In the genomic region with DNA sequence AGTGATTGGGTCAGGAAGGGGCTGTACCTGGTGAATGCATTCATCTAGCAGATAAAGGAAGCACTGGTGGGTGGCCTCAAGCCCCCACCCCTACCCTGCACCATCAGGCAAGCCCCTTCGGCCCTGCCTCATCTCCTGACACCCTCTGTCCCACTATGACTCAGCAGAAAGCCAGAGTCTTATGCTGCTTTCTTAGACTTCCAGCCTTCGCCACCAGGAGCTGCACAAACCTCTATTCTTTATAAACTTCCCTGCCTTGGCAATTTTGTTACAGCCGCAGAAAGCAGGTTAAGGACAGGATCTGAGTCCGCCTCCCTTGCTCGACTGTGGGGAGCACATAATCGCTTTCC, we compare ENCODE assay signal across 12 mouse cellular contexts. TPM values are rescaled to one million over a fixed set of nuclear protein-coding genes. Genes with fewer than 3 reads are reported as not detected.
DNase-seq lines count a peak whose midpoint lies in the region; ATAC-seq and TF ChIP-seq lines count a peak whose summit lies in the region.
"Had no signal": no experiment of that assay in that cellular context is flagged by ENCODE, and none has a peak within 500 bp of the region (broad histone marks: within the 10 kb centered on the region; RNA-seq: fewer than 3 reads in every experiment).

No protein-coding gene starts in this region.

- no peak overlapping the region for H3K4me2 ChIP-seq in heart, embryonic 16.5 days (ENCODE audit: low read depth, low read length)
- H3K4me2 ChIP-seq: midbrain, embryonic 12.5 days had no signal

- no peak for TF ChIP-seq EP300 in MEL (IDR thresholded peaks at IDR 0.05; ENCODE audit: low read depth in 1 of 2, low read length in 2 of 2)

- no peaks in the 10 kb centered on the region for H3K9me3 ChIP-seq in heart, embryonic 16.5 days (replicated peaks; ENCODE audit: control insufficient read depth, low read length)
- no peaks in the 10 kb centered on the region for H3K9me3 ChIP-seq in MEL (replicated peaks; ENCODE audit: insufficient read depth, low read length)
- H3K9me3 ChIP-seq: midbrain, embryonic 12.5 days had no signal

- no peak overlapping the region for H3K9ac ChIP-seq in heart, embryonic 16.5 days (ENCODE audit: low read length)
- peak overlapping the region; percentile 24; the same call in 1 of the 2 replicates for H3K9ac ChIP-seq in MEL (ENCODE audit: control insufficient read depth, low read depth, low read length, poor library complexity, severe bottlenecking)
- H3K9ac ChIP-seq: midbrain, embryonic 12.5 days had no signal

- no peak for TF ChIP-seq CTCF in MEL (IDR thresholded peaks at IDR 0.05 in 2 of 3, conservative IDR thresholded peaks at IDR 0.05 in 1 of 3; ENCODE audit: control insufficient read depth in 1 of 3, insufficient read depth in 1 of 3, low read depth in 2 of 3, low read length in 3 of 3, poor library complexity in 1 of 3, severe bottlenecking in 1 of 3)

- no peak overlapping the region for H3K4me3 ChIP-seq in heart, embryonic 16.5 days (ENCODE audit: low read length)
- H3K4me3 ChIP-seq in MEL (ENCODE audit: control insufficient read depth in 1 of 2, insufficient read depth in 1 of 2, low read depth in 2 of 2, low read length in 2 of 2), result no peak overlapping the region
- H3K4me3 ChIP-seq: midbrain, embryonic 12.5 days had no signal

- H3K4me1 ChIP-seq in heart, embryonic 16.5 days (ENCODE audit: control insufficient read depth, insufficient read depth, low read length), result peaks cover 21% of the 10 kb centered on the region
- peaks cover 3 to 24% of the 10 kb centered on the region in 2 experiments; a peak in 2 of 4 replicates for H3K4me1 ChIP-seq in MEL (ENCODE audit: control insufficient read depth in 1 of 2, insufficient read depth in 2 of 2, low read length in 2 of 2)

- ATAC-seq in heart, embryonic 16.5 days (replicated peaks; ENCODE audit: extremely low read depth, insufficient read depth, low FRiP score), result no peak
- ATAC-seq: forebrain, embryonic 16.5 days; intestine, embryonic 16.5 days had no signal

- TF ChIP-seq RAD21 in MEL (IDR thresholded peaks at IDR 0.05; ENCODE audit: low read depth, low read length), result no peak

- H3K27me3 ChIP-seq in heart, embryonic 16.5 days (ENCODE audit: control insufficient read depth, insufficient read depth, low read length), result no peaks in the 10 kb centered on the region
- H3K27me3 ChIP-seq in MEL (ENCODE audit: control insufficient read depth in 1 of 2, insufficient read depth in 2 of 2, low read length in 2 of 2), result no peaks in the 10 kb centered on the region
- H3K27me3 ChIP-seq: midbrain, embryonic 12.5 days had no signal

- TF ChIP-seq POLR2A in MEL (IDR thresholded peaks at IDR 0.05; ENCODE audit: control insufficient read depth in 1 of 2, insufficient read depth in 1 of 2, low read depth in 1 of 2, low read length in 2 of 2, poor library complexity in 1 of 2), result no peak

- no peak for DNase-seq in heart, adult 8-10 months (ENCODE audit: low spot score)
- peak; percentile 68 for DNase-seq in 416B (ENCODE audit: low read depth)
- DNase-seq in MEL (ENCODE audit: low read depth, low spot score), result peak; percentile 53
- peak; percentile 90 for DNase-seq in induced T-regulatory cell, adult 2 months (ENCODE audit: low read depth)
- no peak for DNase-seq in cerebellum, postnatal 25 days
- no peak for DNase-seq in ovary, postnatal 36 days (ENCODE audit: low spot score)
- no peak for DNase-seq in testis, postnatal 10 days (ENCODE audit: low spot score)
- DNase-seq: layer of hippocampus, postnatal 36 days had no signal

- no peaks in the 10 kb centered on the region for H3K36me3 ChIP-seq in heart, embryonic 16.5 days (ENCODE audit: control insufficient read depth, insufficient read depth)
- peaks cover 0 to 6% of the 10 kb centered on the region in 2 experiments; a peak in 2 of 4 replicates for H3K36me3 ChIP-seq in MEL (ENCODE audit: control insufficient read depth in 1 of 2, insufficient read depth in 2 of 2, low read length in 2 of 2)
- H3K36me3 ChIP-seq: midbrain, embryonic 12.5 days had no signal

- H3K79me2 ChIP-seq in MEL (ENCODE audit: control insufficient read depth, insufficient read depth, low read length, poor library complexity), result no peaks in the 10 kb centered on the region; the same call in 1 of the 2 replicates

- H3K27ac ChIP-seq in heart, embryonic 16.5 days (ENCODE audit: low read length), result peak overlapping the region; percentile 64
- H3K27ac ChIP-seq in MEL (ENCODE audit: control insufficient read depth, low read depth, low read length), result peak overlapping the region; percentile 59
- H3K27ac ChIP-seq: midbrain, embryonic 12.5 days had no signal

- 86% methylated on average over 6 of the region's 6 CpGs for WGBS in heart, embryonic 16.5 days

TF ChIP-seq in MEL, 35 proteins besides CTCF, POLR2A, EP300 and RAD21:
- TF ChIP-seq USF2 (IDR thresholded peaks at IDR 0.05; ENCODE audit: borderline replicate concordance in 1 of 2, insufficient read depth in 1 of 2, low read depth in 1 of 2, low read length in 2 of 2) (no peak), RCOR1 (IDR thresholded peaks at IDR 0.05; ENCODE audit: low read depth, low read length) (no peak), USF1 (IDR thresholded peaks at IDR 0.05; ENCODE audit: low read depth, low read length) (no peak), CHD2 (IDR thresholded peaks at IDR 0.05; ENCODE audit: low read length) (no peak), GABPA (IDR thresholded peaks at IDR 0.05; ENCODE audit: low read depth, low read length) (0 out of 2 replicates have a peak, but pooled peaks have one; percentile 27)

RNA-seq across cellular contexts. Expression of gene Tmprss6, which starts 18.0 kb away (rescaled TPM):
- polyA plus RNA-seq in heart, embryonic 16.5 days (2015; fragmentation: Nextera tagmentation; extraction: Ambion mirVana), result 0.38 and 0.79 TPM in 2 replicates
- not detected for total RNA-seq in heart, adult 8-10 months (2022)
- total RNA-seq in MEL (2012; rRNA removed), result 0.12 and 0.33 TPM in 2 replicates
- polyA plus RNA-seq in MEL (2012; ENCODE audit: insufficient read depth in 1 of 2, insufficient read length in 2 of 2, low read depth in 1 of 2, low replicate concordance in 2 of 2, missing spikeins in 1 of 2), result under 1 TPM in 1 of 2 experiments, not detected in 1; 0.11 TPM

RNA-seq across cellular contexts. Expression of gene Kctd17, which starts 22.0 kb away (rescaled TPM):
- 18.9 and 22.6 TPM in 2 replicates for polyA plus RNA-seq in heart, embryonic 16.5 days (2015; fragmentation: Nextera tagmentation; extraction: Ambion mirVana)
- total RNA-seq in heart, adult 8-10 months (2022), result 10 to 100 TPM; 17.9 to 26.9 (median 20.2) TPM
- not detected in 2 replicates for total RNA-seq in MEL (2012; rRNA removed)
- polyA plus RNA-seq in MEL (2012; ENCODE audit: insufficient read depth in 1 of 2, insufficient read length in 2 of 2, low read depth in 1 of 2, low replicate concordance in 2 of 2, missing spikeins in 1 of 2), result not detected

RNA-seq across cellular contexts. Expression of gene Mpst, which starts 44.2 kb away (rescaled TPM):
- polyA plus RNA-seq in heart, embryonic 16.5 days (2015; fragmentation: Nextera tagmentation; extraction: Ambion mirVana), result 1.9 and 2.1 TPM in 2 replicates
- 10 to 100 TPM; 42.1 to 52.4 (median 44.2) TPM for total RNA-seq in heart, adult 8-10 months (2022)
- total RNA-seq in MEL (2012; rRNA removed), result 38.6 and 38.7 TPM in 2 replicates
- 10 to 100 TPM in 1 of 2 experiments, not detected in 1; 86.7 TPM for polyA plus RNA-seq in MEL (2012; ENCODE audit: insufficient read depth in 1 of 2, insufficient read length in 2 of 2, low read depth in 1 of 2, low replicate concordance in 2 of 2, missing spikeins in 1 of 2)

RNA-seq across cellular contexts. Expression of gene Il2rb, which starts 44.7 kb away (rescaled TPM):
- polyA plus RNA-seq in heart, embryonic 16.5 days (2015; fragmentation: Nextera tagmentation; extraction: Ambion mirVana), result 1.8 and 4.9 TPM in 2 replicates
- under 1 TPM; 0.13 to 0.57 (median 0.34) TPM for total RNA-seq in heart, adult 8-10 months (2022)
- 0.04 TPM in 1 of 2 replicates, not detected in the other for total RNA-seq in MEL (2012; rRNA removed)
- polyA plus RNA-seq in MEL (2012; ENCODE audit: insufficient read depth in 1 of 2, insufficient read length in 2 of 2, low read depth in 1 of 2, low replicate concordance in 2 of 2, missing spikeins in 1 of 2), result not detected
- polyA plus RNA-seq: forebrain, embryonic 16.5 days; midbrain, embryonic 12.5 days had no signal

RNA-seq across cellular contexts. Expression of gene Tst, which starts 44.7 kb away (rescaled TPM):
- 39.7 and 41.7 TPM in 2 replicates for polyA plus RNA-seq in heart, embryonic 16.5 days (2015; fragmentation: Nextera tagmentation; extraction: Ambion mirVana)
- 10 to 100 TPM; 20.3 to 25.0 (median 21.6) TPM for total RNA-seq in heart, adult 8-10 months (2022)
- 34.8 and 36.3 TPM in 2 replicates for total RNA-seq in MEL (2012; rRNA removed)
- polyA plus RNA-seq in MEL (2012; ENCODE audit: insufficient read depth in 1 of 2, insufficient read length in 2 of 2, low read depth in 1 of 2, low replicate concordance in 2 of 2, missing spikeins in 1 of 2), result 10 to 100 TPM in 1 of 2 experiments, not detected in 1; 29.5 TPM

Comparison
In these comparisons a context has a peak if more than half of its experiments do, and no peak if none do; other contexts are left out.
1. DNase-seq: peak in 416B (single experiment), MEL (single experiment) and induced T-regulatory cell, adult 2 months (single experiment); none in heart, adult 8-10 months (single experiment), cerebellum, postnatal 25 days (0 of 2), ovary, postnatal 36 days (single experiment) and testis, postnatal 10 days (single experiment).
2. RNA of gene Kctd17, which starts 22.0 kb away (total RNA-seq): 17.9 to 26.9 TPM in heart, adult 8-10 months; not detected in MEL; every median in the first group is over 10 times any median in the second.